Mouse (Mus musculus): Measurements from ENCODE around the gene Prg3.

GRCm38 (mm10) chr2:85011906-85012604 is 24.0 kb downstream of the Prg3 start:
- TF ChIP-seq CHD2 (IDR thresholded peaks at IDR 0.05; ENCODE audit: low read length) (no peak), POLR2A (IDR thresholded peaks at IDR 0.05; ENCODE audit: control insufficient read depth in 1 of 2, insufficient read depth in 1 of 2, low read depth in 1 of 2, low read length in 2 of 2, poor library complexity in 1 of 2) (no peak; a peak in 2 of 4 replicates), MAZ (IDR thresholded peaks at IDR 0.05; ENCODE audit: low read depth, low read length) (no peak), HCFC1 (IDR thresholded peaks at IDR 0.05; ENCODE audit: low read depth, low read length) (no peak), NRF1 (IDR thresholded peaks at IDR 0.05; ENCODE audit: insufficient read depth, low read depth, low read length, poor library complexity, severe bottlenecking) (no peak), MYB (IDR thresholded peaks at IDR 0.05; ENCODE audit: low read depth, low read length) (no peak), E2F4 (IDR thresholded peaks at IDR 0.05; ENCODE audit: borderline replicate concordance, low read depth, low read length) (no peak), CTCF (IDR thresholded peaks at IDR 0.05 in 2 of 3, conservative IDR thresholded peaks at IDR 0.05 in 1 of 3; ENCODE audit: control insufficient read depth in 1 of 3, insufficient read depth in 1 of 3, low read depth in 2 of 3, low read length in 3 of 3, poor library complexity in 1 of 3, severe bottlenecking in 1 of 3) (no peak), USF1 (IDR thresholded peaks at IDR 0.05; ENCODE audit: low read depth, low read length) (peak; percentile 82), CHD1 (IDR thresholded peaks at IDR 0.05; ENCODE audit: low read depth, low read length) (no peak)
